Mouse (Mus musculus): ENCODE measurements around the gene Serpini2.
"Not testable (repeated sequence)": the region's sequence is repeated elsewhere in the genome, so short reads cannot be mapped to it uniquely, and the experiment has no call there.

The Serpini2 gene

DNA sequence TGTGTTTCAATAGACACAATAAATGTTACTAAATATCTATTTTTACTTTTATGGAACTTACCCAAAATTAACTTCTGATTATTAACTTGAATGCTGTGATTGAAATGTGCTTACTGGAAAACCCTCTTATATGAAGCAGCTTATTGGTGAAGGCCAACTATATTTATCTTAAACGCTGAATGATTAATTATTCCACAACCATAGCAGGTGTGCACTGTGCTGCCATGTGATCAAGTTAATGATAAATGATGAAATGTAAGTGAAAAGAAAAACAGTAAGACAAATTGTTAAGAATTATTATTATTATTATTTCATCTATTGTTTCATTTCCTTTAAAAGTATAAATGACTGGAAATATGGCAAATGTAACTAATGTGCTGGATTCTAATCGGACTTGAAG, at the start of gene Serpini2:
TSS of gene Serpini2 (minus strand) at position 101 of the 400 bp plus-strand sequence.
- DNase-seq: no peak

DNA sequence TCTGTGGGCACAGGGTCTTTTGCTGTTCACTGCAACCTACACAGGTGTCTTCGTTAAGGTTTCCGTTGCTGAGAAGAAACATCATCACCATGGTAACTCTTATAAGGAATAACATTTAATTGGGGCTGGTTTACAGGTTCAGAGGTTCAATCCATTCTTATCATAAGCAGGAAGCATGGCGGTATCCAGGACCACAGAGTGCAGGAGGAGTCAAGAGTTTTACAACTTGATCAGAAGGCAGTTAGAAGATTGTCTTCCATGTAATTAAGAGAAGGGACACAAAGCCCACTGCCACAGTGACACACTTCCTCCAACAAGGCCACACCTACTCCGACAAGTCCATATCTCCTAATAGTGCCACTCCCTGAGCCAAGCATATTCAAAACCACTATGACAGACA, 39.0 kb upstream of the Serpini2 start:
- no peak for DNase-seq

DNA sequence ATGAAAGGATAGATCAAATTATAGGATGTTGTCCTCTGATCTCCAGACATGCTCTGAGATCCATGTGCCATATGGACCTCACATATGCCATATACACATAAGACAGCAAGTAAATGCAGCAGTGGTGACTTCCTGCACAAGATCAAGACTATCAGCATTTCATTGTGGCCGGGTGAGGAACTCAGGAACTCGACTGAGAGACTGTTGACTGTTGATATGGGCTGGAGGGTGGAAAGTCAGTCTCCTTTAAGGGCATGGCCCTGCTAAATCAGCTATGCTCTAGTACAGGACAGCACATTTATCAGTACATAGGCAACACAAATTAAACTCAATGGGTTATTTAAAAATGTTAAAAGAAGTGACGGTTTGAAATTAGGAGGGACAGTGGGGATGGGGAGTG, 38.4 kb upstream of the Serpini2 start:
- DNase-seq: no peak

DNA sequence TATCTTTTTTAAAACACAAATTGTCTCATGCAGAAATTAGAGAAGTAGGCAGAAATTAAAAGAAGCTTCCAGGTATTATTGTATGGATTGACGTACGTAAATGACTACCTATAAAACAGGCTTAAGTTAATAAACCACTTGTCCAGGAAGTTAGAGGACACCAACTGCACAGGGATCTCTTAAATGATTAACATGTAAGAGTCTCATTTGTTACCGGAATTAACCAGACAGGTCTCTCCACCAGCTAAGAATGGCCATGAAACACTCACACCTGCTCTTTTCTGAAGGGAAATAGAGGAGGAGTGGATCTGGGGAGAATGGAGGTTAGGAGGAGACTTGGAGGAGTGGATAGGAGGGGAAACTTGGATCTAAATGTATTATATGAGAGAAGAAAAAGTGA, 35.7 kb upstream of the Serpini2 start:
- no peak for DNase-seq

DNA sequence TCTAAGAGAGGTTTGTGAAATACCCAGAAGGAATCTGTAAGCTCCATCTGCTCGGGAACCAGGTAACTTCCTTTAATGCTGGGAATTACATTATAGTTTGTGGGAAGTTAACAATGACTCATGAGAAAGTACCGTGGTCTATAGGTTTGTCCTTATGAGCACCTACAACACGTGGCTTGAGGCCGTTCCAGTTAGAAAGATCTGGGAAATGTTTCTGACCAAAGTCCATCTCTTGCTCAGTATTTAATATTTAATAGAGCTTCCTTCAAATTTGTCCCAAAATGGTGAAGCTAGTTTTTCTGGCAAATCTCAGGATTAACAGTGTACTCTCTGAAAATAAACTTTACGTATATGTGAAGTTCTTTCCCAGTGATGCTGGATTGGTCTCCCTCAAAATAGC, 34.7 kb upstream of the Serpini2 start:
- DNase-seq: no peak

DNA sequence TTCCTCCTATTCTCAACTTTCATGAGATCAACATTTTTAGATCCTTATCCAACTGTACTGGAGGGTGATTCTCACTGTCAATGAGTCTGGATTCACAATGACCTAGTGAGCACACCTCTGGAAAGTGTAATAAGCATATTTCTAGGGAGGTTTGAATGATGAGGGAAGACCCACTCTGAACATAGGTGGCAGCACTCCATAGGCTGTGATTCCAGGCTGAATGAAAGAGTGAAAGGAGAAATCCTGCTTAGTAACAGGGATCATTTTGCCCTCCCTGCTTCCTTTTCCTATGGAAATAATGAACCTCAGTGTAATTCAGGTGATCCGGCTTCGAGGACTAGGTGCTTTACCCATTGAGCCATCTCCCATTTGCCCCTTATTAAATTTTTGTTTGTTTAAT, 31.2 kb upstream of the Serpini2 start:
- DNase-seq: no peak

DNA sequence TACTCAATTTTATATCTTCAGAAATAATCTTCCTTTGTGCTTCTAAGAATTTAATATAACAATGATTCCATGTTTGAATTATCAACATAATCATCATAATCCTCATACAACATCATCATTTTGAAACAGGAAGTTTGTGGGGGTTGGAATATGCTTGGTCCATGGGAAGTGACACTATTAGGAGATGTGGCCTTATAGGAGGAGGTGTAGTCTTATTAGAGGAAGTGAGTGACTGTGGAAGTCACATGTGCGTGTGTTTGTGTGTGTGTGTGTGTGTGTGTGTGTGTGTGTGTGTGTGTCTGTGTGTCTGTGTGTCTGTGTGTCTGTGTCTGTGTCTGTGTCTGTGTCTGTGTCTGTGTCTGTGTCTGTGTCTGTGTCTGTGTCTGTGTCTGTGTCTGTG, 29.6 kb upstream of the Serpini2 start:
- DNase-seq: not testable (repeated sequence)

DNA sequence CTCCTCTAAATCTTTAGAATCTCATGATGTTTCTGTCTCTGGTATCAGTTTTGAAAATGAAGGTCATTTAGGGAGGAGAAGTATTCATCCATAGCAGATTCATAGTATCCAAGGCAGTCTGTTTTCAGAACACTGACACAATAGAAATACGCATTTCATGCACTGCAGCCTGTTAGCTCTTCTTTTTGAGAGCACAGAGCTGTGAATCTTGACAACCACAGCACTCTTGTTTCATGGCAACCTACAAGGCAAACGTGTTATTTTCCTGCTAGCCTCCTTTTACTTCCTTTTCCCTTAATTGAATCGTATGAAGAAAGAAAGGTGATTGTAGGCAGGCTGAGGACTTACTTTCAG, 27.9 kb upstream of the Serpini2 start:
- DNase-seq: peak in 1 of 2 experiments; percentile 1

DNA sequence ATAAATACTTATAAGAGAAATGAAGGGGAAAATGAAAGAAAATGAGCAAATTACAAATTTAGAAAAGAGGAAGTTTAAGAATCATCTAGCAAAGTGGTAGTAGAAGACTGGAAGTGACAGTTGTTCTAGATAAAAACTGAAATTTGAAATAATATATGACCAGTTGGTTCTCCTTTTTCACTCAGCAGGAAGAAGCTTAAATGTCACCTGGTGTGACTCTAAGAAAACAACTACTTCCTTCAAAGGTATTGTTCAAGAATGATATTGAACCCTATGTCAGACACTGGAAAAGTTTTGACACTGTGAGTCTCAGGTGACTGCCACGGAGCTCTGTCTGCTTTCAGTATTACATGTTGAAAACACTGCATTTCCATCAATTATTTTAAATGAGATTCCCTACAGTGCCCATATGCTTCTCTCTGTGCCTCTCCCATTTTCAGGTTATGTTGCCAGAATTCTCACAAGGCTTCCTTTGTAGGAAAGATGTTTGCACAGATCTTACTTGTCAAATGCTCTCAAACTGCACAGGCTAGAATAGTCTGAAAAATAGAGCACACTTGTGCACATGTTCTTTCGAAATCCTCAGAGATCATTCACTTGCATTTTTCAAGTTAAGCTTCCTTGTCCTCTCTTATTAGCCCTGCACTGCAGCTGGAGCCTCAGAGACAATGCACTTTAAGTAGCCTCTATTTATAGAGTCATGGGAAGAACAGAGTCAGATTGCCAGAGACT, 27.3 kb upstream of the Serpini2 start:
- peak in 1 of 2 experiments; percentile 15 for DNase-seq

DNA sequence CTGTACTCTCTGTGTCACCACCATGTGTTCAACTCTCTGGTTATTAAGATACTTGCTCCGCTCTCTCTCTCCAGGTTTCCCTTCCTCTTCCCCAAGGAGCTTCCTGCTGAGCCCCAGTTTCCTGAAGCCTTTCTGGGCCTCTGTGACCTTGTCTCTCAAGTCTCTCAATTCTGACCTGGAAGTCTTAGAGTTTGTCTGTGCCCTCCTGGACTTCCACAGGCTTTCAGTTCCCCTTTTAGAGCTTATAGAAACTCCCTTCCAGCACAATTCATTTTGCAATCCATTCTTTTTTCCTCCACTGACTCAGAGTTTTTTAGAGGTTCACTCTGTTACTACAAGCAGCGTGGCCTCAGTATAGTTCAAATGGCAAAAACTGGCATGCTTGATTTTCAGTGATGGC, 23.4 kb upstream of the Serpini2 start:
- DNase-seq: no peak

DNA sequence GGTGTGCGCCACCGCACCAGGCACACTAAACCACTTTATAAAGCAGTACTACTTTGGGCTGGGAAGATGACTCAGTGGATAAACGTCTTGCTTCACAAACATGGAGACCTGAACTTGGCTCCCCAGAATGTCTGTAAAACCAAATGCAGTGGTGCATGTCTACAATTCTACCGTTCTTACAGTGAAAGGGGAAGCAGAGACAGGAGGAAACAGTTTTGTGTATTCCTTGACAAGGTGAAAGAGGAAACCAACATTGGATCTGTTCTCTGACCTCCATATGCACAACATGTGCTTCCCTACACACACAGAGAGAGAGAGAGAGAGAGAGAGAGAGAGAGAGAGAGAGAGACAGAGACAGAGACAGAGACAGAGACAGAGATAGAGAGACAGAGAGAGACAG, 7.6 kb upstream of the Serpini2 start:
- DNase-seq: no peak

DNA sequence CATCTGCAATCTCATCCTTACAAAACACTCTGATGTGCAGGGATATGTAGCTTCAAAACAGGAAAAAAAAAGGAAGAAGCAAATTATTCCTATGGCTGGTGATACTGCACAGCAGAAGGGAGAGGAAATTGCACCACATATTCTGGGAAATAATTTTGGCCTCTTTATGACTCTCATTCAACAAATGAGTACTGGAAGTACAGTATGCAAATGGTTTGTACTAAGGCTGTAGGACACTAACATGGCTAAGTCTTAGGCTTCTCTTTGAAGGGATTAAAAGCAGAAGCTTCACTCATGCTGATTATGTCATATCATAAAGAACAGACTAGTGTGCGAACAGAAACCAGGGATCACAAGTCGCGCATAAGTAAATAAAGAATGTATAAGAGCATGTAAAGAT, 6.6 kb upstream of the Serpini2 start:
- no peak for DNase-seq

DNA sequence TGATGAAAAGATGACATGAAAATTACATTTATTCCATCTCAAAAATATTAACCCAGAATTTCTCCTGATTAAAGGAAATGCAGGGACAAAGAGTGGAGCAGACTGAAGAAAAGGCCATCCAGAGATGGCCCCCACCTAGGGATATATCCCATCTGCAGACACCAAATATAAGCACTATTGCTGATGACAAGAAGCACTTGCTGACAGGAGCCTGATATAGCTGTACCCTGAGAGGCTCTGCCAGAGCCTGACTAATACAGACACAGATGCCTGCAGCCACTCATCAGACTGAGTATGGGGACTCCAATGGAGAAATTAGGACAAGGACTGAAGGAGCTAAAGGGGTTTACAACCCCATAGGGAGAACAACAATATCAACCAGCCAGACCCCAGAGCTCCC, 5.2 kb upstream of the Serpini2 start:
- DNase-seq: no peak

DNA sequence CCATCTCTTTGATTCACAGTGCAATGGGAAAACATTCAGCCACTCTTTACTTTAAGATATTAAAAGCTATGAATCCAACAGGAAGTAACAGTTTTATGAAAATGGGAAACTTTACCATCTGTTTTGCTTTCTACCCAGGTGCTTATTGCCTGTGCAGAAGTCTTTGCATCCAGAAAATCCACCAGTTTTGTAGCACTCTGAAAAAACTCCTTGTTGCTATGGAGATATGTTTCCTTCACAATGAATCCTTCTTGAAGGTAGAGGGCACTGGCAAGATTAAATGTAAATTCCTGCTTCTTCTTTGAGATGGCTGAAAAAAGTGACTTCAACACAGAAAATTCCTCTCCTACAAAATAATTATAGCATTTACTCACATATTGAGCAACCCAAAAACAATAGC, 10.5 kb downstream of the Serpini2 start:
- DNase-seq: no peak

DNA sequence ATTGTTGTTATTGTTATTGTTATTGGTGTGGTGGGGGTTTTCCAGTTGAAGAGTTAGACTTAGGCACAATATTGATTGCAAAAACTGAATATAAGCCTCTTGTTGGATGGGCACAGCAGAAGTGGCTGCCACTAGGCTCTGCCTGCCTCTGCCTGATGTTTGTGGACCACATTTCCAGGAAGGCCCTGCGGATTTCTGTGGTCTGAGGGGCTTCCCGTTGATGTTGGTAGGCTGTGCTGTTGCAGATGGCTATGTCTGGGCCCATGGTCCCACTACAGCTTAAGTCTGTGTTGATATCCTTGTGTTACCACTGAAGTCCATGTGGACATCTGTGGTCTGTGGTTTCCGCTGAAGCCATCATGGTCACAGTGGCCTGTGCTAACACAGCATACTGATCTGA, 50.2 kb downstream of the Serpini2 start:
- no peak for DNase-seq

DNA sequence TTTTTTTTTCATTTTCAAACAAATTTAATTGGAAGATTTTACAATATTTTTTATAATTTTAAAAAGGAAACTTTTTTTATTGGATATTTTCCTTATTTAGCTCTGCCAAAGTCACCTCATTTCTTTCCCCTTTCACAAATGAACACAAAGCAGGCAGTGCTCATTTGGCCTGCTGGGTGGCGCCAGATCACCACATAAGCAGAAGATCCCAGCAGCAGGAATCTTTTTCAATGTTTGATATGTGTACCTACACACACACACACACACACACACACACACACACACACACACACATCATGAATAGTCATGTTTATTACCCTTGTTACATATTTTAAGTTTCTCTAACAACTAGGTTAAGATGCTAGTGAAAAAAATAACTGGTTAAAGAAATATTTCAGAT, 50.7 kb downstream of the Serpini2 start:
- peak; percentile 62 to 76 for DNase-seq

DNA sequence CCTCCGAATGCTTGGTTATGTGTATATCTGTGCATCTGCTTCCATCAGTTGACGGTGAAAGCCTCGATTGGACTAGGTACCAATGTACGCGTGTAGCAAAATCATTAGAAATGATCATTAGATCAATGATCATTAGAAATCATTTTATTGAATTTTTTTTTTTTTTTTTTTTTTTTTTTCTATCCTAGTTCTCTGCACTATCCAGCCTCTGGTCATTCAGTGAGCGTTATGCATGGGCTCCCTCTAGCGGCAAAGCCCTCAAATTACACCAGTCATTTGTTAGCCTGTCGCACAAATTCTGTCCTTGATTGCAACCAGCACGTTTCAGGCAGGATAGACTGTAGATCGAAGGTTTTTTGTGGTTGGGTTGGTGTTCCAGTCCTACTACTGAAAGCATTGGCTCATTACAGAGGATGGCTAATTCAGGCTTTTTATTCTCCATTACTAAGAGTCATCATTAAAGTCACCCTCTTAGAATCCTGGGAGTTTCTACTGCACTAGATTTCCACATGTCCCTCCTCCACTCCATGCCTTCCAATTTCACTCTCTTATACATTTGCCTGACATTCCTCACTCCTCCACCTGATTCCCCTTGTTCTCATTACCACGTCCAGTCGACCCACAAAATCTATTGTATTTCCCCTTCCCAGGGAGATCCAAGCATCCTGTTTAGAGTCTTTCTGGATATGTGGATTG, 66.9 kb downstream of the Serpini2 start:
- peak; percentile 71 to 81 for DNase-seq

Data from cerebellum, postnatal 14 days (tissue).